Mouse (Mus musculus) MEL (cell line): Measurements from ENCODE around the gene Sec24a. TPM values are rescaled to one million over a fixed set of nuclear protein-coding genes. Genes with fewer than 3 reads are reported as not detected.

ENCODE experiments used
- DNase-seq: peaks from one replicate; pipeline ENCODE4 v3.0.0; 2011; ENCODE audit warnings: low read depth, low spot score
- H3K27ac ChIP-seq: 2 replicates; pipeline ENCODE4 v1.5.1; 2012; ENCODE audit warnings: low read depth, mild to moderate bottlenecking, control low read depth, low read length, moderate library complexity; ENCODE audit not compliant: control insufficient read depth
- H3K27me3 ChIP-seq, 2 experiments: fragments of 150-350 bp in 1 of 2; sonication (generic) in 1 of 2; 2 replicates each; pipeline ENCODE4 v1.6.1; 2012; ENCODE audit warnings: low read length in 2 of 2, mild to moderate bottlenecking in 2 of 2, improper control_type of control experiment in 1 of 2, moderate library complexity in 1 of 2; ENCODE audit not compliant: insufficient read depth in 2 of 2, control insufficient read depth in 1 of 2
- H3K36me3 ChIP-seq, 2 experiments: 2 replicates each; pipeline ENCODE4 v1.6.1; 2012 to 2014; ENCODE audit warnings: low read length in 2 of 2, improper control_type of control experiment in 1 of 2, inconsistent platforms in 1 of 2, mild to moderate bottlenecking in 1 of 2; ENCODE audit not compliant: insufficient read depth in 2 of 2, control insufficient read depth in 1 of 2
- H3K4me1 ChIP-seq, 2 experiments: fragments of 150-350 bp in 1 of 2; sonication (generic) in 1 of 2; 2 replicates each; pipeline ENCODE4 v1.6.1; 2012; ENCODE audit warnings: low read length in 2 of 2, improper control_type of control experiment in 1 of 2, mild to moderate bottlenecking in 1 of 2; ENCODE audit not compliant: insufficient read depth in 2 of 2, control insufficient read depth in 1 of 2
- H3K4me3 ChIP-seq, 2 experiments: fragments of 150-350 bp in 1 of 2; sonication (generic) in 1 of 2; 2 replicates each; pipeline ENCODE4 v1.5.1; 2012; ENCODE audit warnings: low read depth in 2 of 2, low read length in 2 of 2, mild to moderate bottlenecking in 2 of 2, moderate library complexity in 2 of 2, control low read depth in 1 of 2, improper control_type of control experiment in 1 of 2; ENCODE audit not compliant: control insufficient read depth in 1 of 2, insufficient read depth in 1 of 2
- H3K79me2 ChIP-seq: 2 replicates; pipeline ENCODE4 v1.6.1; 2012; ENCODE audit warnings: mild to moderate bottlenecking, low read length, moderate library complexity; ENCODE audit not compliant: control insufficient read depth, poor library complexity, insufficient read depth
- H3K9ac ChIP-seq: 2 replicates; pipeline ENCODE4 v1.6.1; 2012; ENCODE audit warnings: low read depth, mild to moderate bottlenecking, control low read depth, low read length, moderate library complexity; ENCODE audit not compliant: control insufficient read depth, poor library complexity, severe bottlenecking
- H3K9me3 ChIP-seq: fragments of 150-350 bp; sonication (generic); replicated peaks from 2 replicates; pipeline ENCODE4 v1.6.1; 2012; ENCODE audit warnings: mild to moderate bottlenecking, low read length, improper control_type of control experiment, moderate library complexity; ENCODE audit not compliant: insufficient read depth
- BHLHE40 ChIP-seq: IDR thresholded peaks from 2 replicates; pipeline ENCODE4 v1.6.1; 2012; ENCODE audit warnings: low read depth, mild to moderate bottlenecking, inconsistent platforms, low read length, improper control_type of control experiment, borderline replicate concordance
- CHD1 ChIP-seq: IDR thresholded peaks from 2 replicates; pipeline ENCODE4 v1.6.1; 2012; ENCODE audit warnings: low read depth, mild to moderate bottlenecking, inconsistent platforms, low read length, improper control_type of control experiment
- CHD2 ChIP-seq: IDR thresholded peaks from 2 replicates; pipeline ENCODE4 v1.6.1; 2011; ENCODE audit warnings: low read length, improper control_type of control experiment
- CTCF ChIP-seq, 3 experiments: IDR thresholded peaks in 2 of 3; conservative IDR thresholded peaks in 1 of 3; 2 replicates each; pipeline ENCODE4 v1.5.1; 2011 to 2012; ENCODE audit warnings: low read length in 3 of 3, low read depth in 2 of 3, mild to moderate bottlenecking in 2 of 3, improper control_type of control experiment in 1 of 3, inconsistent platforms in 1 of 3, mixed read lengths in 1 of 3, moderate library complexity in 1 of 3; ENCODE audit not compliant: control insufficient read depth in 1 of 3, insufficient read depth in 1 of 3, poor library complexity in 1 of 3, severe bottlenecking in 1 of 3
- E2F4 ChIP-seq: IDR thresholded peaks from 2 replicates; pipeline ENCODE4 v1.6.1; 2011; ENCODE audit warnings: low read depth, low read length, improper control_type of control experiment, borderline replicate concordance
- ELF1 ChIP-seq: IDR thresholded peaks from 2 replicates; pipeline ENCODE4 v1.6.1; 2014; ENCODE audit warnings: low read depth, mild to moderate bottlenecking, inconsistent platforms, low read length, improper control_type of control experiment, moderate library complexity
- EP300 ChIP-seq, 2 experiments: IDR thresholded peaks; 2 replicates each; pipeline ENCODE4 v1.6.1; 2011; ENCODE audit warnings: improper control_type of control experiment in 2 of 2, low read length in 2 of 2, low read depth in 1 of 2, mild to moderate bottlenecking in 1 of 2
- ETS1 ChIP-seq: IDR thresholded peaks from 2 replicates; pipeline ENCODE4 v1.6.1; 2012; ENCODE audit warnings: low read depth, mild to moderate bottlenecking, inconsistent platforms, low read length, improper control_type of control experiment, moderate library complexity
- GABPA ChIP-seq: IDR thresholded peaks from 2 replicates; pipeline ENCODE4 v1.6.1; 2012; ENCODE audit warnings: low read depth, mild to moderate bottlenecking, inconsistent platforms, low read length, improper control_type of control experiment, moderate library complexity
- GATA1 ChIP-seq: IDR thresholded peaks from 2 replicates; pipeline ENCODE4 v1.6.1; 2011; ENCODE audit warnings: low read depth, low read length, improper control_type of control experiment
- KAT2A ChIP-seq: conservative IDR thresholded peaks from 2 replicates; pipeline ENCODE4 v1.6.1; 2012; ENCODE audit warnings: low read depth, low read length, improper control_type of control experiment, inconsistent platforms
- MAX ChIP-seq: IDR thresholded peaks from 2 replicates; pipeline ENCODE4 v1.6.1; 2011; ENCODE audit warnings: low read length, improper control_type of control experiment
- MEF2A ChIP-seq: IDR thresholded peaks from 2 replicates; pipeline ENCODE4 v1.6.1; 2014; ENCODE audit warnings: low read depth, mild to moderate bottlenecking, inconsistent platforms, low read length, improper control_type of control experiment; ENCODE audit not compliant: poor library complexity, insufficient replicate concordance, severe bottlenecking; ENCODE audit errors: extremely low read depth
- MXI1 ChIP-seq: IDR thresholded peaks from 2 replicates; pipeline ENCODE4 v1.6.1; 2011; ENCODE audit warnings: mild to moderate bottlenecking, low read depth, low read length, improper control_type of control experiment
- POLR2A ChIP-seq, 2 experiments: IDR thresholded peaks; 2 replicates each; pipeline ENCODE4 v1.6.1; 2011 to 2012; ENCODE audit warnings: low read length in 2 of 2, mild to moderate bottlenecking in 2 of 2, control low read depth in 1 of 2, improper control_type of control experiment in 1 of 2, low read depth in 1 of 2, moderate library complexity in 1 of 2; ENCODE audit not compliant: control insufficient read depth in 1 of 2, insufficient read depth in 1 of 2, poor library complexity in 1 of 2
- POLR2AphosphoS2 ChIP-seq: IDR thresholded peaks from 2 replicates; pipeline ENCODE4 v1.6.1; 2011; ENCODE audit warnings: low read length, improper control_type of control experiment
- RAD21 ChIP-seq: IDR thresholded peaks from 2 replicates; pipeline ENCODE4 v1.6.1; 2011; ENCODE audit warnings: mild to moderate bottlenecking, low read depth, low read length, improper control_type of control experiment
- SIN3A ChIP-seq: IDR thresholded peaks from 2 replicates; pipeline ENCODE4 v1.6.1; 2012; ENCODE audit warnings: low read length, improper control_type of control experiment, inconsistent platforms
- SMC3 ChIP-seq: IDR thresholded peaks from 2 replicates; pipeline ENCODE4 v1.6.1; 2011; ENCODE audit warnings: low read depth, low read length, improper control_type of control experiment
- TAL1 ChIP-seq: IDR thresholded peaks from 2 replicates; pipeline ENCODE4 v1.6.1; 2012; ENCODE audit warnings: mild to moderate bottlenecking, inconsistent platforms, low read length, moderate library complexity, mixed read lengths
- TBP ChIP-seq: IDR thresholded peaks from 2 replicates; pipeline ENCODE4 v1.8.0; 2011; ENCODE audit warnings: low read depth, low read length, improper control_type of control experiment
- TCF12 ChIP-seq: IDR thresholded peaks from 2 replicates; pipeline ENCODE4 v1.6.1; 2014; ENCODE audit warnings: low read depth, mild to moderate bottlenecking, inconsistent platforms, low read length, improper control_type of control experiment, moderate library complexity
- UBTF ChIP-seq: IDR thresholded peaks from 2 replicates; pipeline ENCODE4 v1.6.1; 2012; ENCODE audit warnings: low read depth, mild to moderate bottlenecking, inconsistent platforms, low read length, improper control_type of control experiment, moderate library complexity, borderline replicate concordance; ENCODE audit not compliant: insufficient read depth
- ZKSCAN1 ChIP-seq: IDR thresholded peaks from 2 replicates; pipeline ENCODE4 v1.6.1; 2012; ENCODE audit warnings: low read depth, mild to moderate bottlenecking, inconsistent platforms, low read length, improper control_type of control experiment, moderate library complexity
- ZMIZ1 ChIP-seq: IDR thresholded peaks from 2 replicates; pipeline ENCODE4 v1.6.1; 2012; ENCODE audit warnings: low read depth, mild to moderate bottlenecking, inconsistent platforms, low read length, improper control_type of control experiment, moderate library complexity
- ZNF384 ChIP-seq: IDR thresholded peaks from 2 replicates; pipeline ENCODE4 v1.6.1; 2012; ENCODE audit warnings: low read depth, mild to moderate bottlenecking, inconsistent platforms, low read length, improper control_type of control experiment
- polyA plus RNA-seq, 2 experiments: library from polyadenylated mRNA; stranded (reverse) in 1 of 2; unstranded in 1 of 2; fragments of >175 nt in 1 of 2; fragments of >200 nt in 1 of 2; gene quantifications; 2 replicates each; pipeline versions ENCODE4 v1.2.1 to v1.2.4; 2012; ENCODE audit warnings: low replicate concordance in 2 of 2, low read depth in 1 of 2; ENCODE audit not compliant: insufficient read length in 2 of 2, insufficient read depth in 1 of 2, missing spikeins in 1 of 2
- total RNA-seq: library from RNA; depleted of rRNA; stranded (reverse); fragments of 300-350 nt; gene quantifications from 2 replicates; pipeline ENCODE4 v1.2.3, GENCODE M21; 2012

The Sec24a gene
- total and polyA plus RNA-seq, 3 experiments = 5.3 to 38.2 (median 14.1) TPM

DNA sequence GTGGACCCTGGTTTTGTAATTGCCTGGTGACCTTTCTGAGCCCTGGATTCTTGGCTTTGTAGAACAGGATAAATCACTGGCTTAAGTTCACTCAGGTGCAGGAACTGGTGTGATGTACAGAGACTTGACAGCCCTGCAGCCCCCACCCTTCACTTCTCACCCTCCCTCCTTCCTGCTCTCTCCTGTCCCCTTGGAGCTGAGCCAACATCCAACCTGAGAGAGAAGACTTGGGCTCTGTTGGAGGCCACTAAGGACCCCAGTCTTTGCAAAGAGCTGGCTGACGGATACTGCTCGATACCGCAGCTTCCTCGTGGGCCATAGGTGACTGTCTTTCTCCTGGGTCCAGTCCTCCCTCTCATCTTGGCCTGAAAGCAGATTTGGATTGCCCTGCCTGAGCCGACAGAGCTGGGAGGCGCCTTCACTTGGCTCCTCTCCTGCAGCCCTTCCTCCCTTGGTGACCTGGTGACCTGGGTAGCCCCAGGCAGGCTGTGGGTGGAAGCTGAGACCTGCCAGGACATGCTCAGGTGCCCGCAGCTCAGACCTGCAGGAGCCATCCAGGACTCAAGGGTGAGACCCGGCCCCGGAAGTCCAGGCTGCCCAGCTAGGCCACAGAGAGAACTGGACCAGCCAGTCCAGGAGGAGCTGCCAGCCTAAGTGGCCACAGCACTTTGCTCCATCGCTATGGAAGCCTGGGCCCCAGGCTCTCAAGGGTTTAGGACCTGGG, 106.5 kb downstream of the Sec24a start:
- Histone ChIP-seq H3K27me3 (no peaks in the 10 kb centered on the region), H3K4me1 (peaks cover 8 to 15% of the 10 kb centered on the region in 2 experiments), H3K36me3 (peaks cover 0 to 11% of the 10 kb centered on the region in 2 experiments; a peak in 2 of 4 replicates)
- no peak for DNase-seq
- TF ChIP-seq CHD2 (no peak), E2F4 (no peak), SIN3A (no peak), ZMIZ1 (no peak), CHD1 (no peak), ZNF384 (no peak), ELF1 (no peak), MAX (no peak), EP300 (IDR thresholded peaks at IDR 0.05; ENCODE audit: low read depth in 1 of 2, low read length in 2 of 2) (no peak), BHLHE40 (no peak), ZKSCAN1 (no peak), POLR2AphosphoS2 (no peak), GATA1 (no peak), KAT2A (no peak), MXI1 (no peak), UBTF (no peak), RAD21 (no peak), MEF2A (no peak), TAL1 (no peak)
- TF ChIP-seq, all 39 proteins: peak for 0
- Histone ChIP-seq H3K4me3 (no peak overlapping the region), H3K79me2 (no peaks in the 10 kb centered on the region), H3K27ac (no peak overlapping the region), H3K9me3 (no peaks in the 10 kb centered on the region), H3K9ac (no peak overlapping the region)

DNA sequence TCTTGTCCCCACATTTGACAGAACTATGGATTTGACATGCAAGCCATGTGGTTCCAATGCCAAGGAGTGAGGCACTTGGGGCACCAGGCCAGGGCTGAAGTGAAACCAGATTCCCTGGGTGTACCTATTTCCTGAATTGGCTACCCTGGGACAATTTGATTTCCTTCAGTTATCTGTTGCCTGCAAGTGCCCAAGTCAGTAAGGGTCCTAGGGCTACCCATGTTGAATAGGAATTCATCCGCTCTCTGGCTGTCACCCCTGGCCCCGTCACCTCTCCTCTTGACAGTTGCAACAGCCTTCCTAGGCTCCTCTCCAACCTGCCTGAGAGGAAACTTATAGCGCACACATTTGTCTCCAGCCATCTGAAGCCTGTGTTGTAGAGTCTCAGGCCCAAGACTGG, 108.5 kb downstream of the Sec24a start:
- Histone ChIP-seq H3K9me3 (no peaks in the 10 kb centered on the region), H3K27me3 (no peaks in the 10 kb centered on the region), H3K27ac (no peak overlapping the region), H3K9ac (no peak overlapping the region), H3K36me3 (peaks cover 0 to 11% of the 10 kb centered on the region in 2 experiments; a peak in 2 of 4 replicates), H3K4me1 (peaks cover 10 to 17% of the 10 kb centered on the region in 2 experiments), H3K4me3 (no peak overlapping the region), H3K79me2 (peaks cover 3% of the 10 kb centered on the region; the same call in 1 of the 2 replicates)
- no peak for DNase-seq
- no peak for TF ChIP-seq GABPA
- TF ChIP-seq POLR2A (IDR thresholded peaks at IDR 0.05; ENCODE audit: control insufficient read depth in 1 of 2, insufficient read depth in 1 of 2, low read depth in 1 of 2, low read length in 2 of 2, poor library complexity in 1 of 2) = no peak
- no peak for TF ChIP-seq ETS1
- no peak for TF ChIP-seq ZMIZ1
- TF ChIP-seq ZNF384 = no peak
- TF ChIP-seq SMC3 = no peak
- no peak for TF ChIP-seq E2F4
- no peak for TF ChIP-seq TCF12
- TF ChIP-seq ZKSCAN1 = no peak
- TF ChIP-seq ELF1 = no peak
- TF ChIP-seq CHD2 = no peak
- no peak for TF ChIP-seq TBP
- no peak for TF ChIP-seq BHLHE40
- TF ChIP-seq CTCF (IDR thresholded peaks at IDR 0.05 in 2 of 3, conservative IDR thresholded peaks at IDR 0.05 in 1 of 3; ENCODE audit: control insufficient read depth in 1 of 3, insufficient read depth in 1 of 3, low read depth in 2 of 3, low read length in 3 of 3, poor library complexity in 1 of 3, severe bottlenecking in 1 of 3) = no peak
